Mouse (Mus musculus) kidney, embryonic 15.5 days (tissue): ENCODE measurements around the gene Anxa5. TPM values are rescaled to one million over a fixed set of nuclear protein-coding genes. Genes with fewer than 3 reads are reported as not detected.
A peak's percentile ranks its signal among the peaks of the same experiment; 100 is the strongest.

Experiments used
- ATAC-seq: fragments of 200-750 bp; cut with Nextera tagmentation; replicated peaks from 2 replicates; pipeline ENCODE4 v1.8.0; 2017; ENCODE audit warnings: moderate TSS enrichment; ENCODE audit not compliant: low FRiP score
- H3K27ac ChIP-seq: fragments of 300-500 bp; sonication (generic); 2 replicates; pipeline ENCODE4 v1.5.1; 2015; ENCODE audit warnings: mild to moderate bottlenecking, inconsistent platforms
- H3K27me3 ChIP-seq: fragments of 300-500 bp; sonication (generic); 2 replicates; pipeline ENCODE4 v1.6.1; 2015; ENCODE audit warnings: inconsistent platforms
- H3K36me3 ChIP-seq: fragments of 300-500 bp; sonication (generic); 2 replicates; pipeline ENCODE4 v1.6.1; 2015; ENCODE audit warnings: inconsistent platforms
- H3K4me1 ChIP-seq: fragments of 300-500 bp; sonication (generic); 2 replicates; pipeline ENCODE4 v1.6.1; 2015; ENCODE audit warnings: inconsistent platforms
- H3K4me2 ChIP-seq: fragments of 300-500 bp; sonication (generic); 2 replicates; pipeline ENCODE4 v1.6.1; 2015; ENCODE audit warnings: moderate library complexity, mild to moderate bottlenecking, inconsistent platforms
- H3K4me3 ChIP-seq: fragments of 300-500 bp; sonication (generic); replicated peaks from 2 replicates; pipeline ENCODE4 v1.5.1; 2015; ENCODE audit warnings: mild to moderate bottlenecking, inconsistent platforms
- H3K9ac ChIP-seq: fragments of 300-500 bp; sonication (generic); 2 replicates; pipeline ENCODE4 v1.6.1; 2015; ENCODE audit warnings: mild to moderate bottlenecking, inconsistent platforms
- H3K9me3 ChIP-seq: fragments of 300-500 bp; sonication (generic); replicated peaks from 2 replicates; pipeline ENCODE4 v1.6.1; 2016; ENCODE audit warnings: inconsistent platforms
- WGBS: fragments of 180-500 bp; shearing (Covaris S2); methylation state at CpG from one replicate; pipeline ENCODE4 v1.1.7; 2015; ENCODE audit warnings: mixed read lengths; 5-methylcytosine and 5-hydroxymethylcytosine counted together
- polyA plus RNA-seq: library from polyadenylated mRNA; unstranded; fragments of >200 nt; fragmentation: Nextera tagmentation; extraction: Ambion mirVana; gene quantifications from 2 replicates; pipeline ENCODE4 v1.2.1, GENCODE M21; 2015

The Anxa5 gene
- polyA plus RNA-seq, 1 experiment from 2014 or later: 314 TPM

GRCm38 (mm10) chr3:36486176-36486575 lies 10.5 kb upstream of the Anxa5 start:
- Histone ChIP-seq H3K27ac (no peak overlapping the region), H3K4me1 (peaks cover 16% of the 10 kb centered on the region), H3K4me3 (no peak overlapping the region), H3K9me3 (no peaks in the 10 kb centered on the region), H3K36me3 (no peaks in the 10 kb centered on the region), H3K27me3 (no peaks in the 10 kb centered on the region), H3K4me2 (no peak overlapping the region), H3K9ac (no peak overlapping the region)
- 52% methylated on average over 6 of the region's 6 CpGs for WGBS
- ATAC-seq: no peak

GRCm38 (mm10) chr3:36484292-36484691 lies 8.6 kb upstream of the Anxa5 start:
- Histone ChIP-seq H3K4me2 (no peak overlapping the region), H3K4me3 (no peak overlapping the region), H3K27ac (no peak overlapping the region), H3K9ac (no peak overlapping the region), H3K9me3 (no peaks in the 10 kb centered on the region), H3K4me1 (peaks cover 16% of the 10 kb centered on the region), H3K36me3 (no peaks in the 10 kb centered on the region), H3K27me3 (no peaks in the 10 kb centered on the region)
- 85% methylated on average over 4 of the region's 4 CpGs for WGBS
- ATAC-seq: no peak

- Histone ChIP-seq H3K9me3 (no peaks in the 10 kb centered on the region), H3K27ac (0 out of 2 replicates have a peak overlapping the region, but pooled peaks have one; percentile 32), H3K27me3 (no peaks in the 10 kb centered on the region), H3K4me2 (peak overlapping the region; percentile 30; the same call in 1 of the 2 replicates), H3K4me3 (no peak overlapping the region), H3K36me3 (no peaks in the 10 kb centered on the region), H3K4me1 (peaks cover 20% of the 10 kb centered on the region), H3K9ac (no peak overlapping the region)
- WGBS: 28% methylated on average over 9 of the region's 9 CpGs
- ATAC-seq: no peak
Measured at GRCm38 (mm10) chr3:36482940-36483339, 7.2 kb upstream of the Anxa5 start.

- no peak overlapping the region for H3K4me3 ChIP-seq
- no peaks in the 10 kb centered on the region for H3K9me3 ChIP-seq
- ATAC-seq: peak; percentile 50; the same call in 1 of the 2 replicates
- H3K27me3 ChIP-seq: no peaks in the 10 kb centered on the region
- H3K9ac ChIP-seq: no peak overlapping the region; the same call in 1 of the 2 replicates
- peaks cover 26% of the 10 kb centered on the region for H3K4me1 ChIP-seq
- no peaks in the 10 kb centered on the region for H3K36me3 ChIP-seq
- H3K4me2 ChIP-seq: 0 out of 2 replicates have a peak overlapping the region, but pooled peaks have one; percentile 10
- WGBS: 20% methylated on average over 11 of the region's 11 CpGs
- H3K27ac ChIP-seq: peak overlapping the region; percentile 85
Measured at GRCm38 (mm10) chr3:36481776-36482193, 6.1 kb upstream of the Anxa5 start.

GRCm38 (mm10) chr3:36480486-36480885 lies 4.8 kb upstream of the Anxa5 start:
- 76% methylated on average over 2 of the region's 2 CpGs for WGBS
- H3K4me3 ChIP-seq: no peak overlapping the region
- no peak overlapping the region for H3K9ac ChIP-seq
- peaks cover 34% of the 10 kb centered on the region for H3K4me1 ChIP-seq
- no peak for ATAC-seq
- no peak overlapping the region for H3K27ac ChIP-seq
- no peak overlapping the region for H3K4me2 ChIP-seq
- no peaks in the 10 kb centered on the region for H3K36me3 ChIP-seq
- H3K9me3 ChIP-seq: no peaks in the 10 kb centered on the region
- no peaks in the 10 kb centered on the region for H3K27me3 ChIP-seq

GRCm38 (mm10) chr3:36478776-36479175 lies 3.1 kb upstream of the Anxa5 start:
- Histone ChIP-seq H3K9me3 (no peaks in the 10 kb centered on the region), H3K4me1 (peaks cover 41% of the 10 kb centered on the region), H3K4me2 (no peak overlapping the region), H3K36me3 (no peaks in the 10 kb centered on the region), H3K4me3 (no peak overlapping the region), H3K27me3 (no peaks in the 10 kb centered on the region), H3K27ac (no peak overlapping the region), H3K9ac (no peak overlapping the region)
- no peak for ATAC-seq
- WGBS: 70% methylated on average over 8 of the region's 8 CpGs

GRCm38 (mm10) chr3:36476261-36477155 lies 814 bp upstream of the Anxa5 start:
- H3K36me3 ChIP-seq: no peaks in the 10 kb centered on the region
- H3K27ac ChIP-seq: peak overlapping the region; percentile 93
- H3K9ac ChIP-seq: peak overlapping the region; percentile 58
- WGBS: 13% methylated on average over 20 of the region's 20 CpGs
- H3K4me1 ChIP-seq: peaks cover 32% of the 10 kb centered on the region
- 0 out of 2 replicates have a peak, but pooled peaks have one; percentile 1 for ATAC-seq
- H3K9me3 ChIP-seq: no peaks in the 10 kb centered on the region
- no peaks in the 10 kb centered on the region for H3K27me3 ChIP-seq
- peak overlapping the region; percentile 89 for H3K4me2 ChIP-seq
- H3K4me3 ChIP-seq: peak overlapping the region; percentile 82

- Histone ChIP-seq H3K4me2 (peak overlapping the region; percentile 89), H3K4me1 (peaks cover 32% of the 10 kb centered on the region), H3K9ac (peak overlapping the region; percentile 76), H3K4me3 (peak overlapping the region; percentile 82), H3K9me3 (no peaks in the 10 kb centered on the region), H3K36me3 (no peaks in the 10 kb centered on the region), H3K27ac (peak overlapping the region; percentile 93), H3K27me3 (no peaks in the 10 kb centered on the region)
- ATAC-seq: no peak
- under 1% methylated on average over 24 of the region's 24 CpGs for WGBS
Measured at GRCm38 (mm10) chr3:36474938-36475483, 683 bp downstream of the Anxa5 start.

- WGBS: 78% methylated on average over 5 of the region's 5 CpGs
- Histone ChIP-seq H3K36me3 (no peaks in the 10 kb centered on the region), H3K9me3 (no peaks in the 10 kb centered on the region), H3K4me3 (peak overlapping the region; percentile 82), H3K4me2 (peak overlapping the region; percentile 89), H3K27me3 (no peaks in the 10 kb centered on the region), H3K9ac (0 out of 2 replicates have a peak overlapping the region, but pooled peaks have one; percentile 76), H3K4me1 (peaks cover 32% of the 10 kb centered on the region), H3K27ac (0 out of 2 replicates have a peak overlapping the region, but pooled peaks have one; percentile 93)
- ATAC-seq: no peak
Measured at GRCm38 (mm10) chr3:36474421-36474820, 1.3 kb downstream of the Anxa5 start.

- 97% methylated on average over 5 of the region's 5 CpGs for WGBS
- ATAC-seq: no peak
- Histone ChIP-seq H3K4me3 (no peak overlapping the region), H3K9ac (no peak overlapping the region), H3K4me2 (no peak overlapping the region), H3K27ac (no peak overlapping the region), H3K9me3 (no peaks in the 10 kb centered on the region), H3K4me1 (peaks cover 28% of the 10 kb centered on the region), H3K27me3 (no peaks in the 10 kb centered on the region), H3K36me3 (no peaks in the 10 kb centered on the region)
Measured at GRCm38 (mm10) chr3:36473222-36473621, 2.5 kb downstream of the Anxa5 start.

- Histone ChIP-seq H3K27ac (no peak overlapping the region), H3K9ac (no peak overlapping the region), H3K9me3 (no peaks in the 10 kb centered on the region), H3K4me1 (peaks cover 22% of the 10 kb centered on the region), H3K27me3 (no peaks in the 10 kb centered on the region), H3K4me3 (no peak overlapping the region), H3K36me3 (no peaks in the 10 kb centered on the region), H3K4me2 (no peak overlapping the region)
- ATAC-seq: no peak
- WGBS: 65% methylated on average over 4 of the region's 4 CpGs
Measured at GRCm38 (mm10) chr3:36471856-36472255, 3.8 kb downstream of the Anxa5 start.

- WGBS: 38% methylated on average over 2 of the region's 2 CpGs
- H3K9me3 ChIP-seq: no peaks in the 10 kb centered on the region
Measured at GRCm38 (mm10) chr3:36468871-36469270, 6.8 kb downstream of the Anxa5 start.

More at GRCm38 (mm10) chr3:36468871-36469270, 6.8 kb downstream of the Anxa5 start:
- no peak overlapping the region for H3K4me3 ChIP-seq
- ATAC-seq: no peak
- no peak overlapping the region for H3K9ac ChIP-seq
- H3K4me2 ChIP-seq: no peak overlapping the region
- peaks cover 10% of the 10 kb centered on the region; the same call in 1 of the 2 replicates for H3K4me1 ChIP-seq
- no peaks in the 10 kb centered on the region for H3K27me3 ChIP-seq
- H3K36me3 ChIP-seq: peaks cover under 1% of the 10 kb centered on the region; the same call in 1 of the 2 replicates
- H3K27ac ChIP-seq: no peak overlapping the region
